Mouse (Mus musculus): ENCODE results near the gene Tfpi. TPM values are rescaled to one million over a fixed set of nuclear protein-coding genes. Genes with fewer than 3 reads are reported as not detected.

Tfpi gene
- total and polyA plus RNA-seq, 3 experiments = 0.17 to 0.46 TPM; not detected in 1

GRCm38 (mm10) chr2:84476131-84476530, 444 bp downstream of the Tfpi start:
- TF ChIP-seq PAX5 (IDR thresholded peaks at IDR 0.05; ENCODE audit: low read length) = no peak
- no peak for TF ChIP-seq POLR2AphosphoS2 (IDR thresholded peaks at IDR 0.05; ENCODE audit: low read depth, low read length)
- no peak for TF ChIP-seq ELF1 (IDR thresholded peaks at IDR 0.05; ENCODE audit: low read depth, low read length)
- in situ Hi-C loops (cut with MboI; ENCODE audit: low pct_ligation_motif_present, low pct_unique_long_range_greater_than_20kb, low sequenced_read_pairs) (no loop called here), dilution Hi-C loops (cut with MboI; ENCODE audit: extremely low pct_ligation_motif_present, extremely low pct_unique_long_range_greater_than_20kb, low sequenced_read_pairs) (no loop called here)
- Histone ChIP-seq H3K4me1 (ENCODE audit: control insufficient read depth in 1 of 2, insufficient read depth in 2 of 2) (peaks cover 0 to 2% of the 10 kb centered on the region in 2 experiments; a peak in 2 of 4 replicates), H3K4me2 (ENCODE audit: insufficient read depth, low read depth, poor library complexity, severe bottlenecking) (no peak overlapping the region), H3K27ac (ENCODE audit: insufficient read depth, low read depth) (no peak overlapping the region), H3K36me3 (replicated peaks in 1 of 2; ENCODE audit: control insufficient read depth in 1 of 2, insufficient read depth in 1 of 2, low read length in 1 of 2) (no peaks in the 10 kb centered on the region), H3K27me3 (replicated peaks) (no peaks in the 10 kb centered on the region), H3K9me3 (replicated peaks; ENCODE audit: low read length) (no peaks in the 10 kb centered on the region), H3K4me3 (replicated peaks in 1 of 3; ENCODE audit: low read depth in 2 of 3, low read length in 2 of 3, poor library complexity in 1 of 3) (no peak overlapping the region), H3K9ac (ENCODE audit: insufficient read depth, low read depth) (no peak overlapping the region), H3K79me2 (replicated peaks; ENCODE audit: control insufficient read depth, extremely low read depth, insufficient read depth, poor library complexity, severe bottlenecking) (no peaks in the 10 kb centered on the region)
- no peak for DNase-seq (ENCODE audit: extremely low read depth)

- in situ Hi-C loops (cut with MboI; ENCODE audit: low pct_ligation_motif_present, low pct_unique_long_range_greater_than_20kb, low sequenced_read_pairs) (no loop called here), dilution Hi-C loops (cut with MboI; ENCODE audit: extremely low pct_ligation_motif_present, extremely low pct_unique_long_range_greater_than_20kb, low sequenced_read_pairs) (no loop called here)
- no peak for TF ChIP-seq ELF1 (IDR thresholded peaks at IDR 0.05; ENCODE audit: low read depth, low read length)
- no peak for TF ChIP-seq TBP (conservative IDR thresholded peaks at IDR 0.05; ENCODE audit: low read depth, low read length)
- TF ChIP-seq ZMIZ1 (IDR thresholded peaks at IDR 0.05; ENCODE audit: low read depth, low read length) = no peak
- TF ChIP-seq USF2 (conservative IDR thresholded peaks at IDR 0.05; ENCODE audit: low read depth, low read length) = no peak
- TF ChIP-seq EP300 (IDR thresholded peaks at IDR 0.05; ENCODE audit: low read length) = no peak
- no peak for TF ChIP-seq TCF12 (IDR thresholded peaks at IDR 0.05; ENCODE audit: low read depth, low read length)
- no peaks in the 10 kb centered on the region for H3K9me3 ChIP-seq (replicated peaks; ENCODE audit: low read length)
- no peak overlapping the region for H3K27ac ChIP-seq (ENCODE audit: insufficient read depth, low read depth)
- H3K79me2 ChIP-seq (replicated peaks; ENCODE audit: control insufficient read depth, extremely low read depth, insufficient read depth, poor library complexity, severe bottlenecking) = no peaks in the 10 kb centered on the region
- H3K9ac ChIP-seq (ENCODE audit: insufficient read depth, low read depth) = no peak overlapping the region
- H3K4me3 ChIP-seq (replicated peaks in 1 of 3; ENCODE audit: low read depth in 2 of 3, low read length in 2 of 3, poor library complexity in 1 of 3) = no peak overlapping the region
- no peaks in the 10 kb centered on the region for H3K27me3 ChIP-seq (replicated peaks)
- no peak overlapping the region for H3K4me2 ChIP-seq (ENCODE audit: insufficient read depth, low read depth, poor library complexity, severe bottlenecking)
- DNase-seq (ENCODE audit: extremely low read depth) = no peak
- H3K4me1 ChIP-seq (ENCODE audit: control insufficient read depth in 1 of 2, insufficient read depth in 2 of 2) = no peaks in the 10 kb centered on the region
- H3K36me3 ChIP-seq (replicated peaks in 1 of 2; ENCODE audit: control insufficient read depth in 1 of 2, insufficient read depth in 1 of 2, low read length in 1 of 2) = no peaks in the 10 kb centered on the region
These were observed 974 bp downstream of the Tfpi start for GRCm38 (mm10) chr2:84475601-84476000.

- Histone ChIP-seq H3K4me1 (ENCODE audit: control insufficient read depth in 1 of 2, insufficient read depth in 2 of 2) (no peaks in the 10 kb centered on the region), H3K36me3 (replicated peaks in 1 of 2; ENCODE audit: control insufficient read depth in 1 of 2, insufficient read depth in 1 of 2, low read length in 1 of 2) (no peaks in the 10 kb centered on the region), H3K9me3 (replicated peaks; ENCODE audit: low read length) (no peaks in the 10 kb centered on the region), H3K4me3 (replicated peaks in 1 of 3; ENCODE audit: low read depth in 2 of 3, low read length in 2 of 3, poor library complexity in 1 of 3) (no peak overlapping the region), H3K27ac (ENCODE audit: insufficient read depth, low read depth) (no peak overlapping the region), H3K27me3 (replicated peaks) (no peaks in the 10 kb centered on the region), H3K9ac (ENCODE audit: insufficient read depth, low read depth) (no peak overlapping the region), H3K79me2 (replicated peaks; ENCODE audit: control insufficient read depth, extremely low read depth, insufficient read depth, poor library complexity, severe bottlenecking) (no peaks in the 10 kb centered on the region), H3K4me2 (ENCODE audit: insufficient read depth, low read depth, poor library complexity, severe bottlenecking) (no peak overlapping the region)
- TF ChIP-seq E2F4 (IDR thresholded peaks at IDR 0.05; ENCODE audit: insufficient replicate concordance, low read depth, low read length) = no peak
- TF ChIP-seq HCFC1 (IDR thresholded peaks at IDR 0.05; ENCODE audit: low read depth, low read length) = no peak
- no peak for TF ChIP-seq NELFE (IDR thresholded peaks at IDR 0.05; ENCODE audit: low read depth, low read length)
- TF ChIP-seq EP300 (IDR thresholded peaks at IDR 0.05; ENCODE audit: low read length) = no peak
- TF ChIP-seq POLR2AphosphoS2 (IDR thresholded peaks at IDR 0.05; ENCODE audit: low read depth, low read length) = no peak
- no peak for TF ChIP-seq CHD1 (IDR thresholded peaks at IDR 0.05; ENCODE audit: low read depth, low read length)
- no peak for TF ChIP-seq MAFK (IDR thresholded peaks at IDR 0.05; ENCODE audit: insufficient replicate concordance, low read length)
- TF ChIP-seq TCF12 (IDR thresholded peaks at IDR 0.05; ENCODE audit: low read depth, low read length) = no peak
- TF ChIP-seq ZMIZ1 (IDR thresholded peaks at IDR 0.05; ENCODE audit: low read depth, low read length) = no peak
- no peak for TF ChIP-seq USF1 (IDR thresholded peaks at IDR 0.05; ENCODE audit: low read depth, low read length)
- TF ChIP-seq ZNF384 (IDR thresholded peaks at IDR 0.05; ENCODE audit: low read depth, low read length) = no peak
- no peak for TF ChIP-seq MXI1 (IDR thresholded peaks at IDR 0.05; ENCODE audit: low read depth, low read length)
- TF ChIP-seq MAX (IDR thresholded peaks at IDR 0.05; ENCODE audit: low read length) = no peak
- no peak for TF ChIP-seq NRF1 (IDR thresholded peaks at IDR 0.05; ENCODE audit: low read depth, low read length)
- no peak for TF ChIP-seq BHLHE40 (IDR thresholded peaks at IDR 0.05; ENCODE audit: low read depth, low read length)
- DNase-seq (ENCODE audit: extremely low read depth) = no peak
- in situ Hi-C loops (cut with MboI; ENCODE audit: low pct_ligation_motif_present, low pct_unique_long_range_greater_than_20kb, low sequenced_read_pairs) = loop anchor here (25.0 kb wide), 1 partner anchor 188 kb away; the partner anchor contains the start of genes Btbd18, Ctnnd1 and Selenoh
- dilution Hi-C loops (cut with MboI; ENCODE audit: extremely low pct_ligation_motif_present, extremely low pct_unique_long_range_greater_than_20kb, low sequenced_read_pairs) = no loop called here
These were observed 1.9 kb downstream of the Tfpi start for GRCm38 (mm10) chr2:84474651-84475050.

Data from CH12.LX (cell line).